Mouse (Mus musculus) testis, postnatal 14 days (tissue): ENCODE measurements around the gene Tmem160.

Experiments
- DNase-seq: peaks from one replicate; pipeline ENCODE4 v3.0.0; 2021; ENCODE audit warnings: low spot score

The Tmem160 gene

DNA sequence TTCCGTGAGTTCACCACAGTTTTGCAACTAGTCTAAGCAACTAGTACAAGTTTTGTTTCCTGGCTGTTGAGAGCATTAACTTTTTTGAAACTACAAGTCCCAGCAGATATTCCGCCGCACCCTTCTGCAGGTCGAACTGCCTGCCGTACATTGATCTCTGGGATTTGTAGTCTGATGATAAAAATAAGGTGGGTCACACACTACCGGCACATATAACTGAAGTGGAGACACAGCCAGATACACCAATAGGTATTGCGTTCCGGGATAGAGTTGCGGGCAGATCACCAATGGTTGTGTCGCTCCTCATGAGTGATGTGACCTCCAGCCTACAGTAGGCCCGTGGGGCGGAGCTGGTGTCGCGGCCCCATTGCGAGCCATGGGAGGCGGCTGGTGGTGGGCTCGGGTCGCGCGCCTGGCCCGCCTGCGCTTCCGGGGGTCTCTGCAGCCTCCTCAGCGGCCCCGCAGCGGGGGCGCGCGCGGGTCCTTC lies at the start of gene Tmem160:
Gene Tmem160 (plus strand): TSS at position 193 of the 487 bp plus-strand sequence.
- DNase-seq: peak; percentile 84

DNA sequence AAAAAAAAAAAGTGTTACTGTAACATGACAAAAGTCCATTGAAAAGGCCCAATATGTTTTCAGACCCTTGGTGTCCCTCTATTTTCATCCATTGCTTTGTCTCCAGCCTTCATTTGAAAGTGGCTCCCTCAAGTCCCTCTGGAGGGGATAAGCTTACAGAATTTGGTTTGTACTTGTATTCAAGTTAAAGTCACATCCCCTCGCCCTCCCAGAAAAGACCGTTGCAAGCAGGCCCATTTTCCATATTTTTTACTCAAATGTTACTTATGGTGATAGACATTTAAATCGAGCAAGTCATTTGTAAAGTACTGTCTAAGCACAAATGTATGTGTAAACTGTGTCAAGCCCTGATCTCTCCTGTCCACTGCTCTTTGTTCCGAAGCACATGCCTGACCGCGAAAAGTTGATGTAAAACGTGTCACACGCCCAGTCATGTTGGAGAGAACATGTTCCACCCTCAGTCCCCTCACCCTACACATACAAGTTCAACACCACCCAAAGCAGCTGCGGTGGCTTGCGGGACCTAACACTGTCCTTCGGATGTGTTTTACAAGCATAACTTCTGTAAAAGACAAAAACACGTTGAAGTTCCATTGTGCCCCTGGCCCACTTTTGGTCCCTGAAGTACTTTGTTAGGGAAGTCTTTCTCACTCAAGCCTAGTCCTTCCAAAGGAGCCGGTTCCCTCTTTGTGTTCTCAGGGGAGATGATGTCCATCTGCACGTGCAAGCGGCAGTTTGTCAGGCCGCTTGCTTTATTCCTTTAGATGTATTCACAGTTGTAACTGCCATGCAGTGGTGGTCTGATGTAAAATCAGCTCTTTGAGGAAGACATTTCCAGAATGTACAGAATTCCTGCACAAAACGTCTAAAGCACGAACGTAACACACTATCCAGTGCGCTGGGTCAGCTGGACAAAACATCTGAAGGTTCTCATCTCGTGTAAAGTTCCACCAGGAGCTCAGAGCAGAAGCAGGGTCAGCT lies 49.3 kb upstream of the Tmem160 start:
- no peak for DNase-seq

DNA sequence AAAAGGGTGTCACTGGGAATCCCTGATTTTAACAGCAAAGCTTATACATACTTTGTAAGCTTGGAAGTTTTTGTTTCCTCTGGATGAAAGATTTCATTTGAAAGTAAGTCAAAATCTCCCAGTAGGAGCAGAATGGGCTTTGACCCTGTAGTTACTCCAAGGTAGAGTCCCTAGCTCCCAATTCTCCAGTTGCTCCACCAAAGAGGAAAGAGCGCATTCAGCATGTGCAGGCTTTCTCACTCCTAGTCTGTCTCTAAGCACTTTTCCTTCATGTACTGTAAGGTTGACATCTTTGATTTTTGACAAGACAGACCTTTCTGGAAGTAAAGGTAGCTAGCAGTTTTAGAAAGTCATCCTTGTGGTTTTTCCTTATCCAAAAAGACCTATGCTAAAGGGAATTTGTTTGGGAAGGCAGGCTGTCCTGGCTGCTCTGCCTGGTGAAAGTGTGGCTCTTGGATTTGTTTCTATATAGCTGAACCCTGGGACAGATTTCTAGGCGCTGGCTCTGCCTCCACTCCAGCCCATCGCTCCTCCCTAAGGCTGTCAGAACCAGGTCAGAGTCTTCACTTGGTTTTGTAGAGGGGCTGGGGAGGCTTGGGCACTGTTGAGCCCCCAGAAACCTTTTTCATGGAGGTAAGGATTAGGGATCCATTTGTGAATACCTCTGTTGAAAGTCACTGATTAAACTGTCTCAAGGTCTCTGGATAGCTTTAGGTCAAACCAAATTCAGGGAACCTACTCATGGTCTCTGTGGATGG lies 48.1 kb upstream of the Tmem160 start:
- DNase-seq: no peak

DNA sequence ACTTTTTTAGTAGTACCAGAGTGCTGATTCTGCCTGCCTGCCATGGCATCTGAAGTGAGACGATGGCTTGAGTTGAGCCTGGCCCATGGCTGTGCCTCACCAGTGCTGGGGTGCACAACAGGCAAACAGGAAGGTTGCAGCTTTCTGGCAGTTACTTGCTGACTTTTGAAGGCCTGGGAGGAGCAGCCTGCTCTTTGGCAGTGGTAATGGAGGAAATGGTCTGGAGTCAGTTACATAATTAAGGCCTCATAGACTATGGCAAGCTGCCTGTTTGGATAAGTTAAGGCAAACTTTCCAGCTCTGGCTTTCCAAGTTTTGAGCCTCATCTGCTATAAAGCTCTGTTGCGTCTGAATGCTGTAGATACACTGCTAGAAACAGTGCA lies 47.5 kb upstream of the Tmem160 start:
- peak; percentile 19 for DNase-seq

DNA sequence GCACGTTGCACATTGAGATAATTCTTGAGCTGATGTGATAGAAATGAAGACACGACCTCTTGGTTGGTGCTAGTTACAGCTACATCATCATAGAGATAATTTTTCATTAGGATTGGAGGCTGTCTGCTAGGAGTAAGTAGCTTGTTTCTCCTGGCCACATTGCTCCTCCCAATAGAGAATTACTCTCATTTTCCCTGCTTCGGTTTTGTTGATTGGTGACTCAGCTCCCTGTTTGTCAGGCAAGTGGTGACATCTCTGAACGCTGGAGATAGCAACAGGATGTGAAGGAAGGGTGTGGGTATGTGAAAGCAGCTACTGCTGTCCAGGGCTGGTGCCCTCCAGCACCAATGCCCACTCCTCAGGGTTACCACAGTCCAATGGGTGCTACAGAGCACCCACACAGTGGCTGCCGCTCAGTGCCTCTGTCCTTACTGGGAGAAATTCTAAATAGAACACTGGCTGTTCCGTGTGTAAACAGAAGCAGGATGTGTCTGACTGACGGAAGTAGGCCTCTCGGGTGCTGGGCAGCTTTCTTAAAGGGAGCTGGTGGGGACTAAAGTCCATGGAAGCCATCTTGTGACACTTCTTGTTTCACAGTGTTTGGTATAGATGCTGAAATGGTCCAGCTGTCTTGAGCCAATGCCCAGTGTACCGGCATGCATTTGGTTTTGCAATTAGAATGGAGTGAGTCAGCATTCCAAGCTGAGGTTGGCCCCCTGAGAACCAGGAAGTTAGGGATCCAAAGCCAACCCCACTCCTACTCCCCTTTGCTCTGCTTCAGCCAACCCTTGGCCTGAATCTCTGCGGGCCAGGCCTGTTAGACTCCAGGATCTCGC lies 46.8 kb upstream of the Tmem160 start:
- DNase-seq: peak; percentile 25

DNA sequence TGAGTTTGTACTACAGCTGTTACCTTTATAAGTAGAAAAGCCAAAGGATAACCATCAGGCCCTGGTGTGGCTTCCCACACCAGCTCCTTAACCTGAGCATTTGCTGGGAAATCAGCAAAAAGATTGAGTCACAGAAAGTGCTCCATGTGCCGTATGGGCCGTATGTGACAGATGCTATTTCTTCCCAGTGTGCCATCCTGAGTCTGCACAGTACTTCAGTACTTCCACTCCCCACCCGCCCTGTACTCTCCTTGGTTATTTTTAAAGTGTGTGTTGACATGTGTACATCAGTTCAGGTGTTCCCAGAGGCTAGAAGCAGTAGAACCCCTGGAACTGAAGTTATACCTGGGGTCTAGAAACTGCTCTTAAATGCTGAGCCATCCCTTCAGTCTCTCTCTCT lies 45.6 kb upstream of the Tmem160 start:
- no peak for DNase-seq

DNA sequence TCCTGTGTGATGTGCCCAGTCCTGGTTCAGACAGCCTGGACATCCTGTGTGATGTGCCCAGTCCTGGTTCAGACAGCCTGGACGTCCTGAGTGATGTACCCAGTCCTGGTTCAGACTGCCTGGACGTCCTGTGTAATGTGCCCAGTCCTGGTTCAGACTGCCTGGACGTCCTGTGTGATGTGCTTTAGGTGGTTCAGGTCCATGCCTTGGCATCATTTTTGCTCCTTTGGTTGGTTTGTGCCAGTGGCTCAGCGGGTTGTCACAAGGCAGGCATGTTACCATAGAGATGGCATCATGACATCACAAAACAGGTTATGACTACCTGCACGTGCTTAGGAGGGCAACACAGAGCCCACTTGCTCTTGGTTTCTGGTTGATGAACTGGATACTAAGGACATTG lies 41.5 kb upstream of the Tmem160 start:
- DNase-seq: no peak

DNA sequence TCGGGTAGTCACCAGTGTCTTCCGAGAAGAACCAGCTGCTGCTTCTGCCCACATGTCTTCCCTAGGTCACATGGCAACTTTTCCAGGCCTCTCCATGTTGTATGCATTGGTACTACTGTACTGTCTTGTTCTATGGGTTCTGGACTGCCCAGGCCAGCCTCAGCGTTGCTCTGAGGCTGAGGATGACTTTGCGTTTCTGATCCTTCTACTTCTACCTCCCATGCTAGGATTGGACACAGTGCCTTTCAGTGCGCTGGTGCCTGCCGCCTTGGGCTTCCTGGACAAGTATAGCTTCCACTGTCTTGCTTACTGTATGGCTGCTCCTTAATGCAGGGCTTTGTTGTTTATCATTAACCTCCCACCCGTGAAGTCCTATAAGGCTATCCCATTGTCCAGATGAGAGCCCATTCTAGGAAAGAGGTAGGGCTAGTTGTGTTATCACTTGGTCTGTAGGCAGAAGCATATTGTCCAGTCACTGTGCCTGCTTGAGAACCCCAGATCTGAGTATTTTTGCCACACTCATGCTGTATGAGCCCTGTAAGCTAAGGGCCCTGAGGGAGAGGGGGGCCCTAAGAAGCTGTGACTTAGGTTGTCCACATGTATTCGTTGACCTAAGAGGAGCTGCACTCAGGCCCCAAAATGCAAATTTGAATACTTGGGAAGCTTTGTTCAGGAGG lies 40.2 kb upstream of the Tmem160 start:
- no peak for DNase-seq

DNA sequence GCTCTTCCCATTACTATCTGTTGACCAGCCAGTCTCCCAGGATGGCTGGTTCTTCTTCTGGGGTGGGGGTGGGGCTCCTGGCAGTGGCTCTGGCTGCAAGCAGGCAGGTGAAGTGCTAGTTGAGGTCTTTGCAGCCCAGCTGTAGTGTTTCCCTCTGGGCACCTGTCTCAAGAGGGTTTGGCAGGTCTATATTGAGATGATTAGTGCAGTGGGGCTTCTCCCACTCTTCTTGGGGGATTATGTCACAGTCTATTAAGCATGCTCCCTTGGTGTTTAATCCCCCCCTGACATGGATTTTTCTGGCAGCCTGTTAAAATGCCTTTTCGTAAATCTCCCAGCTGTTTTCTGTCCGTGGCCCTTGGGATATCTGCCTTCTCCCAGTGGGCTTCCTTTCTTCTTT lies 39.6 kb upstream of the Tmem160 start:
- no peak for DNase-seq

DNA sequence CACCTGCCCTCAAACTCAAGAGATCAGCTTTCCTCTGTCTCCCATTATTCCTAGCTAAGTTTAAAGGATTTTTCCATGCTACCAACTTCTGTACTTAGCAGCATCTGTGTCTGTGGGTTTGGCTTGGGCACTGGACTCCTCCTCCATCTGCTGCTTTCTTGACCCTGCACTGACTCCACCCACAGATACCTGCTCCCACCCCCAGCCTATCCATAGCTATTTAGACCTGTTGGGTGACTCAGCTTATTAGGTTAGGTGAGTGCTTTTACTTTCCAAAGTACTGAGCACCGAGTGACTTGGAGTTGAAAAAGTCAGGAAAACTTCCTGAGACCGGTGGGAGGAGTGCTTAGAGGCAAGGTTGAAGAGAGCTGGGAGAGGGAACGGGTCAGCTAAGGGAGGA lies 37.2 kb upstream of the Tmem160 start:
- no peak for DNase-seq

DNA sequence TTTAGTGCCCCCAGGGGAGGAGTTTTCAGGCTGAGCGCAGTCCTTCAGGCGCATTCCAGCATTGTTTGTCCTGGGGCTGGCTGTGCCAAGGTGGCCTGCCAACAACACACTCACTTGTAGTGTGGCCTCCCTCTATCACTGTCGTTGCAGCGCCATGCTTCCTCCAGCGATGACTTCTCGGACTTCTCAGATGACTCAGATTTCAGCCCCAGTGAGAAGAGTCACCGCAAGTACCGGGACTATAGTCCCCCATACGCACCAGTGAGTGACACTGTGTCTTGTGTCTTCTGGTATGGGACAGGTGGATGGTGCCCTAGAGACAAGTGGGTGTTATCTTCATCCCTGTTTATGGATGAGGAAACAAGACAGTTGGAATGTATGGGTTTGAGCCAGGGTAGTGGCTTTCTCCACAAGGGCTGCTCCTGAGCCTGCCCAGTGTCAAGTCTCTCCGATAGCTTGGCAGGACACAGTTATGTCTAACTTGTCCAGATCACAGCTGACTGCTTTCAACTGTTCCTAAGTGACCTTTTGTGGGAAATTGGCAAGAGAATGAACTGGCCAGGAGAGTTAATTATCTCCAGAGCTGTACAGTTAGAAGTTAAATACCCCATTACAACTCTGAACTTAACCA lies 35.3 kb upstream of the Tmem160 start:
- no peak for DNase-seq

DNA sequence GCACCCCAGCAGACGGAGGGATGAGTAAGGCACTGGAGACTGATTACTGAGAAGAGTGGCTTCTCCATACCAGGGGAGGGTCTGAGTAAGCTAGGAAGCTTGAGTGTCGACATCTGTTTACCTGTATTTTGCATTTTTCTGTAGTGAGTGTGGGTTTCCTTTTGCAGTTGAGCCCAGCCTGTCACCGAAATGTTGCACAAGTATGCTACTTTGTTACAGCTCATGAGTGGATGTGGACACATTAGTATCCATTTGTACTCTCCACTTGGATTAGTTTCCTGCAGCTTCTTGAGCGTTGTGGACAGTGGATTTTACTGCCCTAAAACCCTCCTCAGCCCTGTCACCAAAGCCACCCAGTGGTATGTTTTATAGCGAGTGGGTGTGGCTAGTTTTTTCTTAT lies 33.9 kb upstream of the Tmem160 start:
- peak; percentile 44 for DNase-seq

DNA sequence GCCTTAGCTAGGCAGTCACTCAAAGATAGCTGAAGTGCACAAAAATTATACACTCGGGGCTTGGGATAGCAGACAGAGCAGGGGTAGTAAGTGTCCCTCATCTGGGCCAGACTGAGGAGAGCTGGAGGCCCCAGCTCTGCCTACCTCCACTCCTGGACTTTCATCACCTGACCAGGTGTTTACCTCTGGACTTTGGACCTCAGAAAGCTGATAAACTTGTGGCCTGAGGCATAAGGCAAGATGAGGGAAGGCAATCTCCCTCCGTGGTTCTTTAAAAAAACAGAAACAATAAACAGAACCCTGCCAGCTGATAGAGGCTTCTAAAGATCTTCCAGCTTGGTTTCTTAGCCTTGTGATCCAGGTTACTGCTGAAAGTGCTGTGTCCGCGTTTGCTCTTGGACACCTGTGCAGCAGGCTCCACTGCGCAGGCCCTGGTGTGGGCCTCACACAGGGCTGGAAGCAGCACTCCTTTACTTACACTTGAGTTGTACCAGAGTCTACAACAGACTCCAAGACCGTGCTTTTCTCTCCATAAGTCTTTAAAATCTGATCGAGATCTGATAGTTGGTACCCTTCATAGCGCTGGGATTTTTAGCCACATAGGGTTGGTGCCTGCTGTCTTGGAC lies 32.0 kb upstream of the Tmem160 start:
- no peak for DNase-seq

DNA sequence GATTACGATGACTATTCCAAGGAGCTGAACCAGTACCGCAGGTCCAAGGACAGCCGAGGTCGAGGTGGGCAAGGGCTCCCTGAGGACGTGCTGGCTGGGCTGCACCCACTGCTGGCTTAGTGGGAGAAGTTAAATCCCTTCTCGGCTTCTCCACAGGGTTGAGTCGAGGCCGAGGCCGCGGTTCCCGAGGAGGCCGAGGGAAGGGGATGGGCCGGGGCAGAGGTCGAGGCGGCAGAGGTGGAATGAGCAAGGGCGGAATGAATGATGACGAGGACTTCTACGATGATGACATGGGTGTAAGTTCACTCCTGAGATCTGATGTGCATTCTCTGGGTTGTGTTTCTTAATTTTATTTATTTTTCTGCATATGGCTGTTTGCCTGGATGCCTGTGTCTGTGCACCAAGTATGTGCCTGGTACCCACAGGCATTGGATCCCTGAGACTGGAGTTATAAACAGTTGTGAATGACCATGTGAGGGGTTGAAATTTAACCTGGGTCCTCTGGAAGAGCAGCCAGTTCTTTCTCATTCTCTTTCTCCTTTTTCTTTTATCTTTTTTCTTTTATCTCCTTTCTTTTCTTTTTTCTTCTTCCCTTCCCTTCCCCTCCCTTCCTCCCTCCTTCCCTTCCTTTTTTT lies 30.2 kb upstream of the Tmem160 start:
- DNase-seq: no peak

DNA sequence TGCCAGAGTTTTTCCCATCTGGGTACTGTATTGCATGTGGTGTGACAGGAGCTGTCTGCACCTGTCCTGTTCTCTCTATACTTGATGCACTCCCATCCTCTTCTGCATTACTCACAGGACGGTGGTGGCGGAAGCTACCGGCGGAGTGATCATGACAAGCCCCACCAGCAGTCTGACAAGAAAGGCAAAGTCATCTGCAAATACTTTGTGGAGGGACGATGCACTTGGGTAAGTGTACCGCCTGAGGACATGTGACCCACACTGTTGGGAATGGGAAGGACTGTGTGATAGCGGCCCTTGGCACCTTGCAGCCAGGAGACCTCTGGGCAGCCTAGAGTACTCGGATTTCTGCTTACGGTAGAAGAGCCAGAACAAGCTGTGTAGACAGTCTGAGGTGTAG lies 28.8 kb upstream of the Tmem160 start:
- DNase-seq: no peak

DNA sequence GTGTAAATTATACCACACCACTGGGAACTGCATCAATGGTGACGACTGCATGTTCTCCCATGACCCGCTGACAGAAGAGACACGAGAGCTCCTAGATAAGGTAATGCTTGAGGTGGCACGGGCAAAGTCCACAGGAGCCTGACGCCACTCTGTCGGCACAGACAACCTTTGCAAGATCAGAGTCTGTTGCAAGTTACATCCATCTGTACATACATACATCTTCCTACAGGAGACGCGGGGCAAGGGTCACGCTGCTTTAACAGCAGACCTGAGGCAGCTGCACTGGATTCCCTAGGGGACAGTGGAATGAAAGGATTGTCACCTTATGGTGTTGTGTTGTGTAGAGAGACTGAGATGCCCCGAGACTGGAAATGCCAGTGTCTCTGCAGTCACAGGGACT lies 26.9 kb upstream of the Tmem160 start:
- DNase-seq: no peak

DNA sequence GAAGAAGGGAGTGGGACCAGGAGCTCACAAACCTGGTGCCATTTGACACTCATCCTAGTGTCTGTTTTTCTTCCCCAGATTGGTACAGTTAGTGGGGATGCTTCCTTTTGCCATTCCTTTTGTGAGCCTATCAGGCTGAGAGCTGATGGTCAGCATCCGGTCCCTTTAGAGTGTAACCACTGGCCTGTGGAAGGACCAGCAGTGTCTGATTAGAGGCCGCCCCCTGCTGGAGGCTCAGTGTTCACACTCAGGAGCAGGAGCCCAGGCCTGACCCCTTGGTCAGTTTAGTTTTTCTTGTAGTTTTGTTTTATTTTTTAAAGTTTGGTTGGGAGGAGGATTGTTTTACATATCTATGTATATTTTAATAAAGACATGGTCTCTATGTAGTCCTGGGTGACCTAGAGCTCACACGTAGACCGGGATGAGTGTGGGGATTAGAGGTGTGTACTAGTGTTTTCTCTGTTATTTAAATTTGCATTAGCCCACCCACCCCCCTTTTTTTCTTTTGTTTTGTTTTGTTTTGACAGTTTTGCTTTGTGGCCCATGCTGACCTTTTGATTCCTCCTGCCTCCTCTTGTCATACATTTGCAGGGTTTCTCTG lies 26.4 kb upstream of the Tmem160 start:
- DNase-seq: peak; percentile 42

DNA sequence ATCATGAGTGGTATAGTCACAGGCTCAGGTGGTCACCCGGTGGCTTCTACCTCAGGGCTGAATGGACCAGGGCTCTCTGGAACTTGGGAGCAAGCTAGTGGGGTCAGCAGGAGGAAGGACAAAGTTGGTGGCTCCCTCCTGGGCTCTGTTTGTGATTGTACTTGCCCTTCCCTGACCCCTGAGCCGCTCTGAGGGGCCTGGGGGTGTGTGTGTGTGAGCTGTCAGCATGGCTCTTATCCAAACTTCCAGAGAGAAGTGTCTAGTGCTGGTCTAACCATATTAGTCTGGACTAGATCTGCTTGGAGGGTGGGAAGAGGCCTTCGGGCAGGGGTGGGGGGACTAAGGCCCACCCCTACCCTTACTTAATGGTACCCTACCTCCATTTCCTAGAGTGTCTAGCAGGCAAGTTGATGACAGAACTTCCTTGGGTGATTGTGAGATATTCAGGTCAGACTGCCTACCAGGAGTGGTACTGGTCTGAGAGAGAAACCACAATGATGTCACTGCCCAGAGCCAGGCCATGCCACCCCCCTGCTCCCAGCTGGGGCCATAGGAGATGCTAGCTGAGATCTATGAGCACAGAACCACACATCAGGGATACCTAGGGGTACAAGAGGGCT lies 19.1 kb upstream of the Tmem160 start:
- DNase-seq: no peak

DNA sequence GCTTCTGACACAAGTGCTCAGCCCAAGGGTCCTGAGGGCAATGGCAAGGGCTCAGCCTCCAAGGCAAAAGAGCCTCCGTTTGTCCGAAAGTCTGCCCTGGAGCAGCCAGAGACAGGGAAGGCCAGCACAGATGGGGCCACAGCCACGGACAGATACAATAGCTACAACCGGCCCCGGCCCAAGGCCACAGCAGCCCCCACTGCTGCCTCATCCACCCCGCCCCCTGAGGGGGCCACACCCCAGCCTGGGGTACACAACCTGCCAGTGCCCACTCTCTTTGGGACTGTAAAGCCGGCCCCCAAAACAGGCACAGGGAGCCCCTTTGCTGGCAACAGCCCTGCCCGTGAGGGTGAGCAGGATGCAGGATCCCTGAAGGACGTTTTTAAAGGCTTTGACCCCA lies 17.5 kb upstream of the Tmem160 start:
- no peak for DNase-seq
